Mouse (Mus musculus) forebrain, postnatal 0 days (tissue): Measurements from ENCODE around the gene Spag5. TPM values are rescaled to one million over a fixed set of nuclear protein-coding genes. Genes with fewer than 3 reads are reported as not detected.

Source experiments
- ATAC-seq: fragments of 200-750 bp; cut with Nextera tagmentation; 2 replicates; pipeline ENCODE4 v1.8.0; 2017; ENCODE audit warnings: mild to moderate bottlenecking, moderate library complexity
- DNase-seq: peaks from one replicate; pipeline ENCODE4 v3.0.0-alpha.2; 2015
- H3K27ac ChIP-seq: fragments of 300-500 bp; sonication (generic); 2 replicates; pipeline ENCODE4 v1.5.1; 2014; ENCODE audit warnings: low read depth, mild to moderate bottlenecking, antibody characterized with exemption, low read length, moderate library complexity, mixed read lengths
- H3K27me3 ChIP-seq: fragments of 300-500 bp; sonication (generic); 2 replicates; pipeline ENCODE4 v1.6.1; 2014; ENCODE audit warnings: mild to moderate bottlenecking, low read length, mixed read lengths; ENCODE audit not compliant: insufficient read depth
- H3K36me3 ChIP-seq: fragments of 300-500 bp; sonication (generic); 2 replicates; pipeline ENCODE4 v1.6.1; 2014; ENCODE audit warnings: mild to moderate bottlenecking, moderate library complexity; ENCODE audit not compliant: insufficient read depth
- H3K4me1 ChIP-seq: fragments of 300-500 bp; sonication (generic); 2 replicates; pipeline ENCODE4 v1.6.1; 2014; ENCODE audit warnings: antibody characterized with exemption; ENCODE audit not compliant: insufficient read depth
- H3K4me2 ChIP-seq: fragments of 300-500 bp; sonication (generic); 2 replicates; pipeline ENCODE4 v1.6.1; 2014; ENCODE audit warnings: low read depth, mild to moderate bottlenecking, moderate library complexity
- H3K4me3 ChIP-seq: fragments of 300-500 bp; sonication (generic); 2 replicates; pipeline ENCODE4 v1.5.1; 2014; ENCODE audit warnings: low read depth, low read length, mixed read lengths
- H3K9ac ChIP-seq: fragments of 300-500 bp; sonication (generic); 2 replicates; pipeline ENCODE4 v1.6.1; 2014; ENCODE audit warnings: mild to moderate bottlenecking
- H3K9me3 ChIP-seq: fragments of 300-500 bp; sonication (generic); 2 replicates; pipeline ENCODE4 v1.6.1; 2016; ENCODE audit warnings: low read length
- CTCF ChIP-seq: sonication (generic); IDR thresholded peaks from 2 replicates; pipeline ENCODE4 v1.5.1; 2016; ENCODE audit warnings: antibody characterized with exemption, control low read depth, low read depth
- WGBS: fragments of 180-500 bp; shearing (Covaris S2); extraction: QIAGEN DNeasy Blood & Tissue Kit; methylation state at CpG from one replicate; pipeline ENCODE4 v1.1.7; 2014; 5-methylcytosine and 5-hydroxymethylcytosine counted together
- polyA plus RNA-seq: library from polyadenylated mRNA; unstranded; fragments of >200 nt; fragmentation: Nextera tagmentation; extraction: Ambion mirVana; gene quantifications from 2 replicates; pipeline ENCODE4 v1.2.1, GENCODE M21; 2015
- total RNA-seq: library from RNA; depleted of rRNA; stranded (reverse); fragments of >200 nt; gene quantifications from 2 replicates; pipeline ENCODE4 v1.2.3, GENCODE M21; 2014

Spag5 gene
- total and polyA plus RNA-seq, 2 experiments from 2014 or later, result 4.8 to 6.5 TPM

DNA sequence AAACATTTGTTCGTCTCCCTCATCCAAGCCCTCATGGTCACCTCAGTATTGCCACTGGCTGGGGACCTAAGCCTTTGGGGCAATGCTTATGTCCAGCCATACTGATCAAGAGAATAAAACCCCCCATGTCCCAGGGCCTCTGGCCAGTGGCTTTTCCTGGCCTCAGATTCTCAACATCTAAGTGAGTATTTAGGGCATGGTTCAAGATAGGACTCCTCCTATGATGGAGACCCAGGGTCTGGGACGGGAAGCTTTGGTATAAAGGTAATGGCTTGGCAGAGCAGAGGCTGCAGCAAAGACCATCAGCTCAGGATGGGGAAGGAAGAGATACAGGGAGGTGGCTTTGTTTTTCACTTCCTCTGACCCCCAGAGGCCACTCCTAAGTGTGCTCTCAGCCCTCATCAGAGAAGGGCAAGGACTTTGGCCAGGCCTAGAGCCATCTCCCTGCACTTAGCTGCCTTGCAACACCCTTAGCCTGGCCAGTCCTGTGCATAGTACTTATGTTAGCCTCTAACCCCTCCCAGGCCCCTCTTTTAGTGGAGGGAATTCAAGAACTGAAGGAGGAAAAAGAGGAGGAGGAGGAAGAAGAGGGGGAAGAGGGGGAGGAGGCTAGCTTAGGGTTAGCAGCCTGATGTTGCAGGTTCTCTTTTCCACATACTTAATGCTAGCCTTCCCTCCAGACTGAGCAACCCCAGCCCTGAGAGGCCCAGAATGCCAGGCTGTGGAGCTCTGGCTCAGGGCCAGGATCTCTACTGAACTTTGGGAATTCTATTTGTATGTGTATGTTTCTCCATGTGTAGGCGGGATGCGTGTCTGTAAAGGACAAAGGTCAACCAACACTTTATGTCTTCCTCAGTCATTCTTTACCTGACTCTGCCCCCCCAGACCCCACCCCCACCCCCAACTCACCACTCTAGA, 48.4 kb downstream of the Spag5 start:
- Histone ChIP-seq H3K36me3 (peaks cover 14% of the 10 kb centered on the region; the same call in 1 of the 2 replicates), H3K27ac (no peak overlapping the region), H3K4me1 (no peaks in the 10 kb centered on the region), H3K9ac (no peak overlapping the region), H3K27me3 (no peaks in the 10 kb centered on the region), H3K4me3 (no peak overlapping the region), H3K9me3 (no peaks in the 10 kb centered on the region), H3K4me2 (no peak overlapping the region)
- 79% methylated on average over 4 of the region's 4 CpGs for WGBS
- DNase-seq, result no peak
- no peak for TF ChIP-seq CTCF
- no peak for ATAC-seq

DNA sequence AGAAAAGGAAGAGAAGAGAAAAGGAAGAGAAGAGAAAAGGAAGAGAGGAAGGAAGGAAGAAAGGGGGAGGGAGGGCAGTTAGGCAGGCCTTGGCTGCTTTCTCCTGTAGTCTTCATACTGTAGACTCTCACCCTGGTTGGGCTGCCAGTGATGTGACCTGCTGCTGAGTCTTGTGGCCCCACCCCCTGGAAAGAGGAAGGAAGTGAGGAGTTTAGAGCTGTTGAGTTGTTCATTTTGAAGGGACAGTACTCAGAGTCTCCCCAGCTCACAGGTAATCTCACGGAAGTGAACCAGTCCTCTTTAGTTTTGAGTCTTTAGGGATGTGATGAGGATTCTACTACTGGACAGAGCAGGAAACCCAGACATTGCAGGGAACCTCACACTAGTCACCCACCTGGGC, 51.8 kb downstream of the Spag5 start:
- Histone ChIP-seq H3K36me3 (peaks cover 14% of the 10 kb centered on the region; the same call in 1 of the 2 replicates), H3K27me3 (no peaks in the 10 kb centered on the region), H3K27ac (no peak overlapping the region), H3K4me1 (no peaks in the 10 kb centered on the region), H3K4me3 (no peak overlapping the region), H3K4me2 (no peak overlapping the region), H3K9me3 (no peaks in the 10 kb centered on the region), H3K9ac (no peak overlapping the region)
- TF ChIP-seq CTCF, result no peak
- no peak for DNase-seq
- ATAC-seq, result no peak
- 86% methylated on average over 1 of the region's 1 CpGs for WGBS

DNA sequence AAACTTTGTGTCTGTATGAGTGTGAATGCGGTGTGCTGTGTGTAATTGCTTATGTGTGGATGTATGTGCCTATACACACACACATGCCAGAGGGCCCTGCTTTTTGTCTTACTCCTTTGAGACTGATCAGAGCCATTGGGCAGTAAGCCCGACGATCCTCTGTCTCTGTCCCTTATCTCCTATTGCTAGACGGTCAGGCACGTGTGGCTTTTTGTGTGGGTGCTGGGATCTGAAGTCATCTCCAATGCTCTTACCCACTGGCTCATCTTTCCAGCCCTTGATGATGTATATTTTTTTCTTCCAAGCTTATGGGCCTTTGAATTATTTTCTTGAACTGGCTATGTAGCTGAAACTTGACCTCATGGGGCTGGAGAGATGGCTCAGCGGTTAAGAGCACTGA, 53.6 kb downstream of the Spag5 start:
- no peaks in the 10 kb centered on the region for H3K27me3 ChIP-seq
- H3K9ac ChIP-seq, result no peak overlapping the region
- 92% methylated on average over 6 of the region's 6 CpGs for WGBS
- no peak overlapping the region for H3K27ac ChIP-seq
- H3K4me2 ChIP-seq, result no peak overlapping the region
- no peaks in the 10 kb centered on the region for H3K4me1 ChIP-seq
- H3K9me3 ChIP-seq, result no peaks in the 10 kb centered on the region
- no peak overlapping the region for H3K4me3 ChIP-seq
- H3K36me3 ChIP-seq, result no peaks in the 10 kb centered on the region
- no peak for DNase-seq
- no peak for ATAC-seq
- TF ChIP-seq CTCF, result no peak

DNA sequence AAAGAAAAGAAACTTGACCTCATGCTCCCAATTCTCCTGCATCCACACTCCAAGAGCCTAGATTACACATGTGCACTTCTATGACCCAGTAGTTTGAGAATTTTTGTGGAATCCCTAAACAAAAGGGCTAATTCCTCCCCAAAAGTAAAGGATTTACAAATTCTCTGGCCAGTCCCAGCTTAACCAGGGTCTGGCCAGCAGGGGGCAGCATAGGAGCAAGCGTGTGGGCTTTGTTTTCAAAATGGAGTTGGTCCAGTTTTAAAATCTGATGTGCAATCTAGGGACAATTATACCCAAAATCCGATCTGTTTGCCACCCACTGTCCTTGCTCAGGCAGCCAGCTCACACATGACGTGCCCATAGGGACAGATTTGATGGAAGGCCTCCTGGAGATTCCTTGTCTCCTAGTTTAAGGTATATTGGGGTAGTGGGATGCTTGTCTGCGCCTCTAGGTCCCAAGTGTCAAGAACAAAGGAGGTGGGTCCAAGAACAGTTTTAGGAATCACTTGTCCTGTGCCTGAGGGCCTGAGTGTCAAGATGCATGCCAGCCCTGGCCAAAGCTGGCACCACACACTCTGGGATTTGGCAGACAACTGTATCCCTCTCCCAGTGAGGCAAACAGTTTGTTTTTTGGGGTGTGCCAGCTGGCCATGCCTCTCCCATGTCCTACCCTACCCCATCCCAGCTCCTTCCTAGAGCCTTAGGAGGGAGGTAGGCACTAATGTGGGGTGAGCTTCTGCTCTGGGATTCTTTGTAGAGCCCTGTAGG, 54.3 kb downstream of the Spag5 start:
- H3K36me3 ChIP-seq, result no peaks in the 10 kb centered on the region
- ATAC-seq (peak; percentile 40; the same call in 1 of the 2 replicates), DNase-seq (peak; percentile 63)
- no peak overlapping the region for H3K4me2 ChIP-seq
- no peaks in the 10 kb centered on the region for H3K9me3 ChIP-seq
- no peak overlapping the region for H3K4me3 ChIP-seq
- peak; percentile 72 for TF ChIP-seq CTCF
- H3K27me3 ChIP-seq, result no peaks in the 10 kb centered on the region
- no peak overlapping the region for H3K9ac ChIP-seq
- 32% methylated on average over 4 of the region's 4 CpGs for WGBS
- H3K27ac ChIP-seq, result 0 out of 2 replicates have a peak overlapping the region, but pooled peaks have one; percentile 40
- no peaks in the 10 kb centered on the region for H3K4me1 ChIP-seq

DNA sequence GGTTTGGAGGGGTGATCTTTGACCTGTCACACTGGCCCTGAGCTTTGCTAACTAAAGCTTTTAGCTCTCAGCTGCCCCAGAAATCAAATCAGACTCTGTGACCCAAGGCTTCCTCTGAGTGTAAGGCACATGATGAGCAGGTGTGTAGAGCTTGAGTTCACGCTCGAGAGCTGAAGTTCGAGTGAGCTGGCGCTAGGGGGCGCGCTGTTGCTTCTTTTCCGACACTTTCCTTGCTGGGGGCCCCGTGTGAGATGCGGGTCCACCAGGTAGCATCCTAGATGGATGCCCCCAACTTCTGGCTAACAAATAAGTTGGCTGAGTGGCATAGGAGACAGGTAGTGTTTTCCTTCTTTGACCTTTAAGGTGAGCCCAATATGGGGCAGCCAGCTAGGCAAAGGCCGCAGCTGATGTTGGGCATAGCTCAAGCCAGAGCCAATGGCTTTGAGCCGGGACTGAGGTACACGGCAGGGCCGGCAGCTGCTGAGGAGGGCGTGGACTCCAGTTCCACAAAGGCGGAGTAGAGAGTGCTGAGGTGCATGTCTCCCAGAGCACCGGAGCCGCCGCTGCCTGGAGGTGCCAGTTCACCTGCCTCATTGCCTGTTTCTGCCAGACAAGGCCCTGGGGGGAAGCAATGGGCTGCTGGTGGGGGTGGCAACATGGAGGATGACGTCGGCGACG, 57.1 kb downstream of the Spag5 start:
- Histone ChIP-seq H3K9me3 (no peaks in the 10 kb centered on the region), H3K36me3 (no peaks in the 10 kb centered on the region), H3K27me3 (no peaks in the 10 kb centered on the region), H3K4me2 (no peak overlapping the region), H3K27ac (no peak overlapping the region), H3K4me3 (no peak overlapping the region), H3K9ac (no peak overlapping the region), H3K4me1 (no peaks in the 10 kb centered on the region)
- no peak for DNase-seq
- peak; percentile 51; the same call in 1 of the 2 replicates for TF ChIP-seq CTCF
- 14% methylated on average over 22 of the region's 22 CpGs for WGBS
- no peak for ATAC-seq

DNA sequence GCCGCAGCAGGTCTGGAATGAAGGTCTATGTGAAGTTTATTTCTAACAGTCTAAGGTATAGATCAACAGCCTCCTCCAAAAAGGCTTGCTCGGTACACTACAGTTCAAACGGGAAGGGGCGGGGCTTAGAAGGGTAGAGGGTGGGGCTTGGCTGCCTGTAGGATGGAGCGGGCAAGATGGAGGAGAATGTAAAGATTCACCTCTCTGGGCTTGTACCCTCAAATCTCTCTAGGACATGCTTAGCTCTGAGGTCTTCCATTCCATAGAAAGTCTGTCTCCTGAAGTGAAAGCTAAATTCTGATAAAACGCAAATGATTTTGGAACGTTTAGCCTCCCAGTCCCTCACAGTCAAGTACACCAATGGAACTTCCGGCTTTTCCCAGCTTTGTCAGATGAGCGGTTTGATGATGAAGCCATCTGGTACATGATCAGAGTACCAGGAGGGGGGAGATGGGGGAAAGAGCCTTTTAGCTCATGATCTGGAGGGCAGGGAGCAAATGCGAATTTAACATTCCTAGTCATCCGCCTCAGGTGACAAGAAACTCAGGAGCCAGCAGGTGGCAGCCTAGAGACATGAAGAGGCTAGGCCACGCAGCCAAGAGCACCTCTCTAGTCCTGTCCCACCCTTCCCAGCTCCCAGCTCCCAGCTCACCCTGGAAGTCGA, 58.9 kb downstream of the Spag5 start:
- no peaks in the 10 kb centered on the region for H3K27me3 ChIP-seq
- H3K27ac ChIP-seq, result no peak overlapping the region
- peak overlapping the region; percentile 42 for H3K4me2 ChIP-seq
- H3K36me3 ChIP-seq, result no peaks in the 10 kb centered on the region
- WGBS, result 13% methylated on average over 13 of the region's 13 CpGs
- H3K9ac ChIP-seq, result 0 out of 2 replicates have a peak overlapping the region, but pooled peaks have one; percentile 18
- DNase-seq (peak; percentile 85), ATAC-seq (peak; percentile 83)
- peak; percentile 75 for TF ChIP-seq CTCF
- peak overlapping the region; percentile 26 for H3K4me3 ChIP-seq
- no peaks in the 10 kb centered on the region for H3K9me3 ChIP-seq
- H3K4me1 ChIP-seq, result no peaks in the 10 kb centered on the region
